Mouse (Mus musculus): ENCODE data around the gene Nap1l1. TPM values are rescaled to one million over a fixed set of nuclear protein-coding genes. Genes with fewer than 3 reads are reported as not detected.
A peak's percentile ranks its signal among the peaks of the same experiment; 100 is the strongest.

Nap1l1 gene
- polyA plus RNA-seq, 1 experiment: 309 TPM

DNA sequence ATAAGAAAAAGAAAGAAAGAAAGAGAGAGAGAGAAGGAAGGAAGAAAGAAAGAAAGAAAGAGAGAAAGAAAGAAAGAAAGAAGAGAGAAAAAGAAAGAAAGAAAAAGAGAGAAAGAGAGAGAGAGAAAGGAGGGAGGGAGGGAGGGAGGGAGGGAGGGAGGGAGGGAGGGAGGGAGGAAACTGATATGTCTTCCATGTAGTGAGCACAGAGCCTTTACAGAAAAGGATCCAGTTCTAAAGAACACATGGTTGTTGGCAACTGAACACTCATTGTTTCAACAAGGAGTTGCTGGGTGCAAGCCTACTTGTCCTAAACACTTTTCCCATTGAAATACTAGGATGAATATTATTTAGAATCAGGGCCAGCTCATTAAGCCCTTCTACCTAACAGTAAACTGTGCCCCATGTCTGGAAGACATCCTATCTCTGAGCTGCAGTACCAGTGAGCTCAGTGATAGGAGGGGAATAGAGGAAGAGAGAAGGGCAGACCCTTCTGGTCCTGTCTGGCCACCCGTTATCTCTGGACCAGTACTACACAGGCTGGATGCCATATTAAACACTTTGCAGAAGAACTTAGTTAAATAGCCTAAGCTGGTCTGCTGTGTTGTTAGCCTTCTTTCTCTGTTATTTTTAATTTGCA is 21.2 kb upstream of the Nap1l1 start:
- Histone ChIP-seq H3K4me1 (ENCODE audit: control insufficient read depth, insufficient read depth, low read length) (no peaks in the 10 kb centered on the region; the same call in 1 of the 2 replicates), H3K4me3 (replicated peaks; ENCODE audit: control insufficient read depth, low read depth, low read length) (no peak overlapping the region), H3K27ac (ENCODE audit: control insufficient read depth, insufficient read depth, low read depth, low read length, poor library complexity) (no peak overlapping the region)
- 47% methylated on average over 1 of the region's 1 CpGs for WGBS
- no peak for TF ChIP-seq CTCF (IDR thresholded peaks at IDR 0.05; ENCODE audit: control insufficient read depth, insufficient read depth, low read length)
- TF ChIP-seq POLR2A (IDR thresholded peaks at IDR 0.05; ENCODE audit: borderline replicate concordance, control insufficient read depth, low read depth, low read length): no peak

DNA sequence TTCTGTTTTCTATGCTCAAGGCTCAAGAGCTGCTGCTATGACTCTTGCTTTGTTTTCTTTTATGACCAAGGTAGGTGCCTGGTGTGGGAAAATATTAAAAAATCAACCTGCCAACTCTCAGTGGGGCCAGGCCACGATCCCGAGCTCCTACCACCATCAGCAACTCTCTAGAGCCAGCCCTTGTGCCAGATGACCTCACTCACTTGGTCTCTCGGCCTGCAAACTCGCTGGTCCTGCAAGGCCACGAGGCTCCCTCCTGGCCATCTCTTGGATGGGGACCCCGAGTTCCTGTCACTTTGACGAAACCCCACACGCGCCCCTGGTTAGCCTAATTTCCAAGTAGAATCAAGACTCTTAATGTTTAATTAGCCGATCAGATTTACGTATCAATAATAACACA is 20.6 kb upstream of the Nap1l1 start:
- WGBS: 91% methylated on average over 11 of the region's 11 CpGs
- Histone ChIP-seq H3K4me1 (ENCODE audit: control insufficient read depth, insufficient read depth, low read length) (no peaks in the 10 kb centered on the region; the same call in 1 of the 2 replicates), H3K27ac (ENCODE audit: control insufficient read depth, insufficient read depth, low read depth, low read length, poor library complexity) (no peak overlapping the region), H3K4me3 (replicated peaks; ENCODE audit: control insufficient read depth, low read depth, low read length) (no peak overlapping the region)
- TF ChIP-seq CTCF (IDR thresholded peaks at IDR 0.05; ENCODE audit: control insufficient read depth, insufficient read depth, low read length): no peak
- TF ChIP-seq POLR2A (IDR thresholded peaks at IDR 0.05; ENCODE audit: borderline replicate concordance, control insufficient read depth, low read depth, low read length): no peak

DNA sequence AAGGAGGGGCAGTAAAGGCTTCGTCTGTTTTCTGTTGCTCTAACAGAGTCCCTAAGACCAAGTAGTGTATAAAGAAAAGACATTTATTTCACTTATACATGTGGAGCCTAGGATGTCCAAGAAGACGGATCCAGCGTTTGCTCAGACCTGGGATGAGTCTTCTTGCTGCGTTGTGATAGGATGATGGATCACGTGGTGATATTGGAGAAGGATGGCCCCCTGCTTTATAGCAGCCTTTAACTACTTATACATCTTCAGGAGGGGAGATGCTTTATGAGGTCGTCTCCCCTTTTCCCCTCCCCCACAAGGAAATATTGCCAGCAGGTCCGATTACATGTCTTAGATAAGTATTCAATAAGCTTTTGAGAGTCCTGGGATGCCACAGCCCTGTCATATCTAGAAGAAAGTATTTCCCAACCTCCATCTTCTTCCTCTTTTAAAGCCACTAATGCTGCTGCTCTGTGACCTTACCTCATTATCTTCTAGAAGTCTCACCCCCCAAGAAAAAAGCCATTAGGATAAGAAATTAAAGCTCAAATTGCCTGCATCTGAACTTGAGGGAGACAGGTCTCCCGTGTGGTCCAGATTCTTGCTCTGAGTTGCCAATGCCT is 18.2 kb upstream of the Nap1l1 start:
- TF ChIP-seq POLR2A (IDR thresholded peaks at IDR 0.05; ENCODE audit: borderline replicate concordance, control insufficient read depth, low read depth, low read length) (no peak), CTCF (IDR thresholded peaks at IDR 0.05; ENCODE audit: control insufficient read depth, insufficient read depth, low read length) (no peak)
- 63% methylated on average over 8 of the region's 8 CpGs for WGBS
- H3K4me1 ChIP-seq (ENCODE audit: control insufficient read depth, insufficient read depth, low read length): no peaks in the 10 kb centered on the region
- H3K4me3 ChIP-seq (replicated peaks; ENCODE audit: control insufficient read depth, low read depth, low read length): no peak overlapping the region
- no peak overlapping the region for H3K27ac ChIP-seq (ENCODE audit: control insufficient read depth, insufficient read depth, low read depth, low read length, poor library complexity)

GRCm38 (mm10) chr10:111458088-111458487 is 14.9 kb upstream of the Nap1l1 start:
- 79% methylated on average over 7 of the region's 7 CpGs for WGBS
- no peak overlapping the region for H3K4me3 ChIP-seq (replicated peaks; ENCODE audit: control insufficient read depth, low read depth, low read length)
- no peaks in the 10 kb centered on the region for H3K4me1 ChIP-seq (ENCODE audit: control insufficient read depth, insufficient read depth, low read length)
- no peak overlapping the region for H3K27ac ChIP-seq (ENCODE audit: control insufficient read depth, insufficient read depth, low read depth, low read length, poor library complexity)
- TF ChIP-seq CTCF (IDR thresholded peaks at IDR 0.05; ENCODE audit: control insufficient read depth, insufficient read depth, low read length): no peak
- TF ChIP-seq POLR2A (IDR thresholded peaks at IDR 0.05; ENCODE audit: borderline replicate concordance, control insufficient read depth, low read depth, low read length): no peak

DNA sequence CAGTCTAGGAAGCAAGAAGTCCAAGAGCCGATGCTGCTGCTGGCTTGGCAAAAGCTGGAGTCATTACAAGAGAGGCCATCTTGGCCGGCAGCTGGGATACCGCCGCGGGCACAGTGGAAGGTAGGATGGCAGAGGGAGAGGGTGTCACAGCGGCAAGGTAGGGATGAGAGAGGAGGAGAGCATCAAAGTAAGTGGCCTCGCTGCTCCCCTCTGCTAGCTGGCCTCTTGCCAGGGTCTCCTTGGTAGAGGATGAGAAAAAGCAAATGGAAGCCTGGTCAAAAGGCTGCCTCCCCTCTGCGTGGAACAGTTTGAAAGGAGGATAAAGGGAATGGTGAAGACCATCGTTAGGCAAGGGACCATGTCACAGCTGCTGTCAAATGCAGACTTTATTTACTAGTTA is 14.0 kb upstream of the Nap1l1 start:
- TF ChIP-seq POLR2A (IDR thresholded peaks at IDR 0.05; ENCODE audit: borderline replicate concordance, control insufficient read depth, low read depth, low read length) (no peak), CTCF (IDR thresholded peaks at IDR 0.05; ENCODE audit: control insufficient read depth, insufficient read depth, low read length) (no peak)
- 83% methylated on average over 9 of the region's 9 CpGs for WGBS
- no peak overlapping the region for H3K27ac ChIP-seq (ENCODE audit: control insufficient read depth, insufficient read depth, low read depth, low read length, poor library complexity)
- H3K4me3 ChIP-seq (replicated peaks; ENCODE audit: control insufficient read depth, low read depth, low read length): no peak overlapping the region
- no peaks in the 10 kb centered on the region for H3K4me1 ChIP-seq (ENCODE audit: control insufficient read depth, insufficient read depth, low read length)

DNA sequence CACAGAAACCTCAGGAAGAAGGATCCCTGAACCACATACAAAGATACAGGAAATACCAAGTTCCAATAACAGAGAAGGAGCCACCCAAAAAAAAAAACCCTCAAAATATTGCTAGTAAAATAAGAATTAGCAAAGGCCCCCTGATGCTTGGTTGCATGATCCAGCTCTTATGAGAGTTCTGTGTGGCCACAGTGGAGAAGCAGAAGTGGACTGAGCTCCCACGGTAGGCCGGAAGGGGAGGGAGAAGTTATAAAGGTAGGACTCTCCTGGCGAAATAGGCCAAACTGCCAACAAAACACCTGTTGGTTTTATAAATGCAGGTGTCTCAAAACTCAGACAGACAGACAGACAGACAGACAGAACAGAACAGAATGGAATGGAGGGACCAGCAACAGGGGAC is 13.1 kb upstream of the Nap1l1 start:
- TF ChIP-seq CTCF (IDR thresholded peaks at IDR 0.05; ENCODE audit: control insufficient read depth, insufficient read depth, low read length) (no peak), POLR2A (IDR thresholded peaks at IDR 0.05; ENCODE audit: borderline replicate concordance, control insufficient read depth, low read depth, low read length) (no peak)
- Histone ChIP-seq H3K4me3 (replicated peaks; ENCODE audit: control insufficient read depth, low read depth, low read length) (no peak overlapping the region), H3K4me1 (ENCODE audit: control insufficient read depth, insufficient read depth, low read length) (no peaks in the 10 kb centered on the region), H3K27ac (ENCODE audit: control insufficient read depth, insufficient read depth, low read depth, low read length, poor library complexity) (no peak overlapping the region)
- 20% methylated on average over 3 of the region's 3 CpGs for WGBS

- no peak overlapping the region for H3K4me3 ChIP-seq (replicated peaks; ENCODE audit: control insufficient read depth, low read depth, low read length)
- no peaks in the 10 kb centered on the region for H3K4me1 ChIP-seq (ENCODE audit: control insufficient read depth, insufficient read depth, low read length)
- no peak for TF ChIP-seq CTCF (IDR thresholded peaks at IDR 0.05; ENCODE audit: control insufficient read depth, insufficient read depth, low read length)
- TF ChIP-seq POLR2A (IDR thresholded peaks at IDR 0.05; ENCODE audit: borderline replicate concordance, control insufficient read depth, low read depth, low read length): no peak
- 48% methylated on average over 4 of the region's 4 CpGs for WGBS
- H3K27ac ChIP-seq (ENCODE audit: control insufficient read depth, insufficient read depth, low read depth, low read length, poor library complexity): no peak overlapping the region
These were observed 12.6 kb upstream of the Nap1l1 start for GRCm38 (mm10) chr10:111460381-111460780.

- WGBS: 4% methylated on average over 1 of the region's 1 CpGs
- H3K4me3 ChIP-seq (replicated peaks; ENCODE audit: control insufficient read depth, low read depth, low read length): no peak overlapping the region
- TF ChIP-seq CTCF (IDR thresholded peaks at IDR 0.05; ENCODE audit: control insufficient read depth, insufficient read depth, low read length): no peak
- no peak for TF ChIP-seq POLR2A (IDR thresholded peaks at IDR 0.05; ENCODE audit: borderline replicate concordance, control insufficient read depth, low read depth, low read length)
- H3K4me1 ChIP-seq (ENCODE audit: control insufficient read depth, insufficient read depth, low read length): no peaks in the 10 kb centered on the region; the same call in 1 of the 2 replicates
- H3K27ac ChIP-seq (ENCODE audit: control insufficient read depth, insufficient read depth, low read depth, low read length, poor library complexity): peak overlapping the region; percentile 39; the same call in 1 of the 2 replicates
These were observed 8.2 kb upstream of the Nap1l1 start for GRCm38 (mm10) chr10:111464833-111465232.

All from bone marrow, adult 2 months (tissue).